Mouse (Mus musculus) CH12.LX (cell line): ENCODE data around the gene Wdfy4. TPM values are rescaled to one million over a fixed set of nuclear protein-coding genes. Genes with fewer than 3 reads are reported as not detected.

Experiments used
- DNase-seq: peaks from one replicate; pipeline ENCODE4 v3.0.0-alpha.2; 2013; ENCODE audit errors: extremely low read depth
- H3K27ac ChIP-seq: 2 replicates; pipeline ENCODE4 v1.5.1; 2012; ENCODE audit warnings: low read depth, mild to moderate bottlenecking, control low read depth, moderate library complexity; ENCODE audit not compliant: insufficient read depth
- H3K27me3 ChIP-seq: replicated peaks from 2 replicates; pipeline ENCODE3; 2012; ENCODE audit warnings: inconsistent platforms
- H3K36me3 ChIP-seq, 2 experiments: replicated peaks in 1 of 2; 2 replicates each; pipeline versions ENCODE3 to v1.6.1; 2012; ENCODE audit warnings: inconsistent platforms in 1 of 2, low read length in 1 of 2, mild to moderate bottlenecking in 1 of 2, mixed read lengths in 1 of 2, moderate library complexity in 1 of 2; ENCODE audit not compliant: control insufficient read depth in 1 of 2, insufficient read depth in 1 of 2
- H3K4me1 ChIP-seq, 2 experiments: 2 replicates each; pipeline ENCODE4 v1.6.1; 2012; ENCODE audit warnings: inconsistent platforms in 1 of 2, moderate library complexity in 1 of 2; ENCODE audit not compliant: insufficient read depth in 2 of 2, control insufficient read depth in 1 of 2
- H3K4me2 ChIP-seq: 2 replicates; pipeline ENCODE4 v1.6.1; 2012; ENCODE audit warnings: low read depth, mild to moderate bottlenecking, control low read depth; ENCODE audit not compliant: poor library complexity, insufficient read depth, severe bottlenecking
- H3K4me3 ChIP-seq, 3 experiments: fragments of 150-350 bp in 1 of 3; sonication (generic) in 1 of 3; replicated peaks in 1 of 3; 2 replicates each; pipeline versions ENCODE3 to v1.5.1; 2011 to 2012; ENCODE audit warnings: low read depth in 2 of 3, low read length in 2 of 3, mild to moderate bottlenecking in 2 of 3, moderate library complexity in 2 of 3, control low read depth in 1 of 3, improper control_type of control experiment in 1 of 3, inconsistent platforms in 1 of 3, mixed read lengths in 1 of 3; ENCODE audit not compliant: poor library complexity in 1 of 3
- H3K79me2 ChIP-seq: replicated peaks from 2 replicates; pipeline ENCODE4 v1.6.1; 2012; ENCODE audit warnings: mild to moderate bottlenecking, moderate library complexity; ENCODE audit not compliant: control insufficient read depth, poor library complexity, insufficient read depth, severe bottlenecking; ENCODE audit errors: extremely low read depth
- H3K9ac ChIP-seq: 2 replicates; pipeline ENCODE4 v1.6.1; 2012; ENCODE audit warnings: low read depth, mild to moderate bottlenecking, control low read depth, moderate library complexity; ENCODE audit not compliant: insufficient read depth
- H3K9me3 ChIP-seq: replicated peaks from 2 replicates; pipeline ENCODE3; 2012; ENCODE audit warnings: low read length, inconsistent platforms, mixed read lengths
- BHLHE40 ChIP-seq: IDR thresholded peaks from 2 replicates; pipeline ENCODE4 v1.6.1; 2011; ENCODE audit warnings: mild to moderate bottlenecking, low read depth, low read length, improper control_type of control experiment
- CHD1 ChIP-seq: IDR thresholded peaks from 2 replicates; pipeline ENCODE4 v1.6.1; 2012; ENCODE audit warnings: low read depth, low read length, improper control_type of control experiment, inconsistent platforms
- E2F4 ChIP-seq: IDR thresholded peaks from 2 replicates; pipeline ENCODE4 v1.6.1; 2011; ENCODE audit warnings: low read depth, low read length, improper control_type of control experiment; ENCODE audit not compliant: insufficient replicate concordance
- MAX ChIP-seq: IDR thresholded peaks from 2 replicates; pipeline ENCODE4 v1.6.1; 2011; ENCODE audit warnings: low read length, improper control_type of control experiment
- MEF2A ChIP-seq: IDR thresholded peaks from 2 replicates; pipeline ENCODE4 v1.6.1; 2014; ENCODE audit warnings: low read depth, mild to moderate bottlenecking, inconsistent platforms, low read length, improper control_type of control experiment, borderline replicate concordance
- MXI1 ChIP-seq: IDR thresholded peaks from 2 replicates; pipeline ENCODE4 v1.6.1; 2011; ENCODE audit warnings: mild to moderate bottlenecking, low read depth, low read length, improper control_type of control experiment
- NRF1 ChIP-seq: IDR thresholded peaks from 2 replicates; pipeline ENCODE4 v1.6.1; 2014; ENCODE audit warnings: low read depth, mild to moderate bottlenecking, inconsistent platforms, low read length, improper control_type of control experiment, moderate library complexity
- PAX5 ChIP-seq: IDR thresholded peaks from 2 replicates; pipeline ENCODE4 v1.6.1; 2012; ENCODE audit warnings: low read length, inconsistent platforms, mixed read lengths
- POLR2A ChIP-seq: IDR thresholded peaks from 2 replicates; pipeline ENCODE4 v1.6.1; 2011; ENCODE audit warnings: low read depth, mild to moderate bottlenecking, improper control_type of control experiment, low read length
- POLR2AphosphoS2 ChIP-seq: IDR thresholded peaks from 2 replicates; pipeline ENCODE4 v1.6.1; 2011; ENCODE audit warnings: low read depth, low read length, improper control_type of control experiment
- SIN3A ChIP-seq: IDR thresholded peaks from 2 replicates; pipeline ENCODE4 v1.6.1; 2012; ENCODE audit warnings: low read length, improper control_type of control experiment, inconsistent platforms
- SMC3 ChIP-seq: IDR thresholded peaks from 2 replicates; pipeline ENCODE4 v1.6.1; 2011; ENCODE audit warnings: low read depth, low read length, improper control_type of control experiment
- TBP ChIP-seq: conservative IDR thresholded peaks from 2 replicates; pipeline ENCODE4 v1.6.1; 2011; ENCODE audit warnings: low read depth, low read length, improper control_type of control experiment
- UBTF ChIP-seq: IDR thresholded peaks from 2 replicates; pipeline ENCODE4 v1.6.1; 2012; ENCODE audit warnings: low read depth, mild to moderate bottlenecking, inconsistent platforms, low read length, improper control_type of control experiment, moderate library complexity
- ZKSCAN1 ChIP-seq: IDR thresholded peaks from 2 replicates; pipeline ENCODE4 v1.6.1; 2012; ENCODE audit warnings: low read depth, inconsistent platforms, low read length, improper control_type of control experiment, borderline replicate concordance
- ZMIZ1 ChIP-seq: IDR thresholded peaks from 2 replicates; pipeline ENCODE4 v1.6.1; 2012; ENCODE audit warnings: low read depth, mild to moderate bottlenecking, inconsistent platforms, low read length, improper control_type of control experiment
- ZNF384 ChIP-seq: IDR thresholded peaks from 2 replicates; pipeline ENCODE4 v1.6.1; 2012; ENCODE audit warnings: low read depth, low read length, improper control_type of control experiment, inconsistent platforms
- dilution Hi-C: fragments of 300-500 bp; cut with MboI; formaldehyde crosslinking; loops from 2 replicates; pipeline ENCODE4 v1.14.3; 2020; ENCODE audit warnings: low sequenced_read_pairs; ENCODE audit not compliant: extremely low pct_unique_long_range_greater_than_20kb, extremely low pct_ligation_motif_present
- in situ Hi-C: fragments of 300-500 bp; cut with MboI; formaldehyde crosslinking; loops from 3 replicates; pipeline ENCODE4 v1.14.3; 2019; ENCODE audit warnings: low sequenced_read_pairs, low pct_ligation_motif_present, low pct_unique_long_range_greater_than_20kb, mixed read lengths
- polyA plus RNA-seq: library from polyadenylated mRNA; unstranded; fragments of >175 nt; gene quantifications from 2 replicates; pipeline ENCODE4 v1.2.1, GENCODE M21; 2012; ENCODE audit warnings: low read depth; ENCODE audit not compliant: insufficient read length
- total RNA-seq, 2 experiments: library from RNA; depleted of rRNA; stranded (reverse); fragments of 300-350 nt in 1 of 2; fragments of >200 nt in 1 of 2; gene quantifications; 2 replicates each; pipeline ENCODE4 v1.2.3; 2012 to 2014

The Wdfy4 gene
- total and polyA plus RNA-seq, 3 experiments, result 56.0 to 140 (median 115) TPM

GRCm38 (mm10) chr14:33062996-33063395, 122.3 kb downstream of the Wdfy4 start:
- dilution Hi-C loops, result no loop called here
- H3K36me3 ChIP-seq, result peaks cover 72 to 95% of the 10 kb centered on the region in 2 experiments

GRCm38 (mm10) chr14:33058881-33059660, 126.2 kb downstream of the Wdfy4 start:
- no peak for DNase-seq
- in situ Hi-C loops, result loop anchor here (5.0 kb wide), 1 partner anchor 37 kb away; no protein-coding TSS in a partner anchor
- dilution Hi-C loops, result no loop called here
- no peaks in the 10 kb centered on the region for H3K9me3 ChIP-seq
- H3K4me2 ChIP-seq, result no peak overlapping the region
- H3K9ac ChIP-seq, result no peak overlapping the region
- no peak for TF ChIP-seq CHD1
- TF ChIP-seq POLR2A, result no peak
- TF ChIP-seq MEF2A, result no peak
- no peak overlapping the region for H3K27ac ChIP-seq
- H3K4me1 ChIP-seq, result no peaks in the 10 kb centered on the region
- H3K79me2 ChIP-seq, result no peaks in the 10 kb centered on the region; the same call in 1 of the 2 replicates
- no peaks in the 10 kb centered on the region for H3K27me3 ChIP-seq
- no peak overlapping the region for H3K4me3 ChIP-seq
- peaks cover 76 to 96% of the 10 kb centered on the region in 2 experiments for H3K36me3 ChIP-seq

More at GRCm38 (mm10) chr14:33062996-33063395, 122.3 kb downstream of the Wdfy4 start:
- no peaks in the 10 kb centered on the region for H3K27me3 ChIP-seq
- no peaks in the 10 kb centered on the region for H3K9me3 ChIP-seq
- no peak for DNase-seq
- TF ChIP-seq SIN3A, result no peak
- TF ChIP-seq ZMIZ1, result no peak
- TF ChIP-seq, all 38 proteins: peak for 0
- Histone ChIP-seq H3K4me3 (no peak overlapping the region), H3K79me2 (no peaks in the 10 kb centered on the region), H3K9ac (no peak overlapping the region), H3K4me1 (no peaks in the 10 kb centered on the region), H3K27ac (no peak overlapping the region), H3K4me2 (no peak overlapping the region)
- in situ Hi-C loops, result no loop called here

- Histone ChIP-seq H3K27ac (no peak overlapping the region), H3K36me3 (peaks cover 69 to 87% of the 10 kb centered on the region in 2 experiments), H3K4me3 (no peak overlapping the region), H3K4me2 (no peak overlapping the region), H3K79me2 (no peaks in the 10 kb centered on the region; the same call in 1 of the 2 replicates), H3K9ac (no peak overlapping the region), H3K9me3 (no peaks in the 10 kb centered on the region), H3K4me1 (no peaks in the 10 kb centered on the region), H3K27me3 (no peaks in the 10 kb centered on the region)
- TF ChIP-seq MAX, result no peak
- TF ChIP-seq TBP, result no peak
- no peak for TF ChIP-seq BHLHE40
- no peak for TF ChIP-seq ZKSCAN1
- TF ChIP-seq POLR2A, result no peak
- TF ChIP-seq ZNF384, result no peak
- TF ChIP-seq POLR2AphosphoS2, result no peak
- no peak for TF ChIP-seq PAX5
- no peak for TF ChIP-seq UBTF
- no peak for TF ChIP-seq NRF1
- no peak for TF ChIP-seq SMC3
- TF ChIP-seq MXI1, result no peak
- TF ChIP-seq E2F4, result no peak
- no peak for TF ChIP-seq MEF2A
- dilution Hi-C loops (no loop called here), in situ Hi-C loops (no loop called here)
- no peak for DNase-seq
Measured at GRCm38 (mm10) chr14:33053441-33053840, 131.9 kb downstream of the Wdfy4 start.
